Mouse (Mus musculus) ovary, adult 10 weeks (tissue): ENCODE measurements around the gene Mccc2. TPM values are rescaled to one million over a fixed set of nuclear protein-coding genes. Genes with fewer than 3 reads are reported as not detected.

ENCODE experiments used
- polyA plus RNA-seq: library from polyadenylated mRNA; stranded (reverse); fragments of 350-450 nt; fragmentation: Illumina TruSeq; extraction: RNeasy Lipid Tissue Mini Kit (QIAGEN cat#74804); gene quantifications from one replicate; pipeline ENCODE4 v1.2.3, GENCODE M21; 2014

The Mccc2 gene
- 60.0 TPM for polyA plus RNA-seq

GRCm38 (mm10) chr13:100014906-100015895 lies at the start of gene Mccc2:
Gene Mccc2 (minus strand): TSS chr13:100015639.

DNA sequence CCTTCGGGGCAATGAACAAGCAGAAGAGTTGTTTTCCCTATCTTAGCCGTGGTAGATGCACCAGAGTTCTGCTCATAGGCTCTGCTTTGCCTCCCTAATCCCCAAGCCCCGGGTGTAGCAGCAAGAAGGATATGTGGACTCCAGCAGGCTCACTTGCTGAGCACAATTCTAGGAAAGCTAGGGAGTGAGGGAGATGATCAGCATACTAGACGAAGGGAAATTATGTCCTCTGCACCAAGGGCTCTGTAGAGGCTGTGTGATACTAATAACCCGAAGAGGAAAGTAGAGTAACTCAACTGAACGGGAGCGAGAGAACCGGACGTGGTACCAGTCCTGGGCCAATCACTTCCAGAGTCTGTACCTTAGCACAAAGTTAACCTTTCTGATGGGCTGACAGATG lies 114.5 kb downstream of the Mccc2 start, which contains the start of gene Cartpt:
Gene Cartpt (minus strand): TSS at position 127 of the 400 bp plus-strand sequence.

Other genes with a start within 250 kb of the Mccc2 start
- gene Cartpt, start 114.5 kb downstream of the Mccc2 start, polyA plus RNA-seq: not detected
- 60.2 TPM for gene Bdp1, start 88.4 kb upstream of the Mccc2 start, polyA plus RNA-seq
- 335 TPM for gene Serf1, start 92.4 kb upstream of the Mccc2 start, polyA plus RNA-seq
- 109 TPM for gene Smn1, start 109.2 kb upstream of the Mccc2 start, polyA plus RNA-seq
- gene Naip2, start 186.5 kb upstream of the Mccc2 start, polyA plus RNA-seq: 3.4 TPM
- gene Naip5, start 230.7 kb upstream of the Mccc2 start, polyA plus RNA-seq: 3.1 TPM